Mouse (Mus musculus): Measurements from ENCODE around the gene Steap2.
"Not testable (repeated sequence)": the region's sequence is repeated elsewhere in the genome, so short reads cannot be mapped to it uniquely, and the experiment has no call there.

The Steap2 gene

DNA sequence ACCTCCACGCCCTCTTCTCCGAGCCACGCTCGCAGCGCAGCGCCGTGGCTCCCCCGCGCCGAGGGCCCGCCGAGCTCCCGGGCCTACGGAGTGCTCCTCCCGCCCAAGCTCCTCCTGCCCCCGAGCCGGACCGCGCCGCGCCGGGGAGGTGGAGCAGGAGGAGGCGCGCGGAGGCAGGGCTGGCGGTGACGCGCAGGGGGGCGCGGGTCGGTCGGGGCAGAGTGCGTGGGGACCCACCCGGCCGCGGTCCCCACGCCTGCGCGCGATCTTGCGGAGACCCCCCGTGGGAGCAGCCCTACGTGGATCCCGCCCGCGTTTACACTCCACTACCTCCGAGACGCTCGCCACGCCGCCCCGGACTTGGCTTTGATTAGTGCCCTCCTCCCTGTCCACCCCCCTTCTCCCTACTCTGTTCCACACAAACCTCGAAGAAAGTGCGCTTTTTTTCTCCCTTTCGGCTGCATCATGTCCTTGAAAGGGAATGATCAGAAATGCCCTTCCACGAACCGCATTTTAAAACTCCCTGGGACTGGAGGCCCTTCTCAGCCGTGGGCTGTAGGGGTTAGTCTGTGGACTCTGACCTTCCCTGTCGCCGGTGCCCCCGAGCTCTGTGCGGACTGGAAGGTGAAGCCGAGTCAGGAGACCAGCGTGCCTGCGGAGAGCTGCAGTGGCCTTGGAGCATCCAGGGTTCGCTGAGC, at the start of gene Steap2:
Steap2 (minus strand) TSS at position 623 of the 698 bp plus-strand sequence.
- no peak for DNase-seq (ENCODE audit: low spot score in 2 of 2)

DNA sequence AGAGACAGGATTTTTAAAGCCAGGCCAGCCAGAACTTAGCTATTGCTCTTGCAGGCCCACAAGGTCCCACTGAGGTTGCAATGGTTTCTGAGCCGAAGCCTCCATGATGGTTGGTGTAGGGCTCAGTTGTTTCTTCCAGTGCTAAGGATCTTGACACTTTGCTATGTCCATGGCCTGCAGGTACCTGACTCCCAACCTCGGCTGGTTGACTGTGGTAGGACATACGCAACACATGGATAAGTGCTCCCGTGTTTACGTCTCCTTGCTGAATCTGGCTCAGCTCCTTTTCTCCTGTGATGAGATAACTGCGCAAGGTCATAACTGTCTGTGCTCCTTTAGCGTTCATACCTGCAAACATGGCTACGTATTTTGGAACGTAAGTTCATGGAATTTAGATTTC, 40.1 kb upstream of the Steap2 start:
- DNase-seq (ENCODE audit: low spot score in 2 of 2): no peak

DNA sequence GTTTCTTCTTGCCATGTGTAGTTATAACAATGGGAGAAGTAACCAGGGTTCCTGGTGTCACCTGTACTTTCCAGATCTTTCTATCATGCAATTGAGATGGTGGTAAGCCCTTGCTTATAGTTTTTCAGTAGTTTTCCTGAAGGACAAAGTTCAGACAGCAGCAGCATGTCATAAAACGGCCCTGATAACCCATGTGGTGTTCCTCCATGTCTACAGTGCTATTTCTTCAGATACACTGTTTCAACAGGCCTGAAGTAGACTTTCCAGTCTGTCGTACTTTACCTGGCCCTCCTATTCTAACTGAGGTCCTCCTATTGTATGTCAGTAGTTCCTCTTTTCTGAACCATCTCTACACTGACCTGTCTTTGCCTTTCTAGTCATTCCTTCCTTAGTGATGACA, 38.5 kb upstream of the Steap2 start:
- no peak for DNase-seq (ENCODE audit: low spot score in 2 of 2)

DNA sequence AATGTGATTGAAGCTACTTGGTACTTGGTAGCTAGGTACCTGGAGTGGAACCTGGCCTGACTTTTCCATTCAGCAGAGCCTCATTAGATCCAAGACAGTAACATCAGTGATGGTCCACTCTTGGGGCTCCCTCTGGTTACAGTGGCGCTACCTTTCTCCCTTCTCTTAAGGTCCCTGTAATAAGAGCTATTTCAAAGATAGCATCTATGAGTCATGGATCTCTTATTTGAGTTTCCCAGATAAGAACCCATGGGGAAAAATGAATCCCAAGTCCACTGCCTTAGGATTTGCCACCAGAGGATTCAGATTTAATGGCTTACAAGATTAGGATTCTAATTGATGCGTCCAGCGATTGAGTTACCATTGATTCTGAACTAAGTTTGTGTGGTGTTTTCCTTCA, 37.8 kb upstream of the Steap2 start:
- DNase-seq (ENCODE audit: low spot score in 2 of 2): no peak

DNA sequence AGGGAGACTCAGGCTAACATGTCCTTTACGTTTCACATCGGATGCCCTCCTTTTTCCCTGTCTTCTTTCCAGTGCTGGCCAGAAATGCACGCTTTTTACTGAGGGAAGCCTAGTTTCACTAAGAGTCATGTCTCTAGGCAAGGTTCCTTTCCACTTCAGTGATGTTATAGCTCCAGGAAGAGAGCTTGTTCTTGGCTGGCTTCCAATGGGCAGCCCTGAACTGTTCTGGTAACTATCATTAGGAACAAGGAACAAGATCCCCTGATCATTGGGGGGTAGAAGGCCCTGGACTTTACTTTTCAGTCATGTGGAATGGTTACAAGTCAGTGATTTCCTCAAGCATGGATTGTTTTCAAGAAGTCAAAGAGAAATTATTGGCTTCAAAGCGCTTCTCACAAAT, 35.5 kb upstream of the Steap2 start:
- no peak for DNase-seq (ENCODE audit: low spot score in 2 of 2)

DNA sequence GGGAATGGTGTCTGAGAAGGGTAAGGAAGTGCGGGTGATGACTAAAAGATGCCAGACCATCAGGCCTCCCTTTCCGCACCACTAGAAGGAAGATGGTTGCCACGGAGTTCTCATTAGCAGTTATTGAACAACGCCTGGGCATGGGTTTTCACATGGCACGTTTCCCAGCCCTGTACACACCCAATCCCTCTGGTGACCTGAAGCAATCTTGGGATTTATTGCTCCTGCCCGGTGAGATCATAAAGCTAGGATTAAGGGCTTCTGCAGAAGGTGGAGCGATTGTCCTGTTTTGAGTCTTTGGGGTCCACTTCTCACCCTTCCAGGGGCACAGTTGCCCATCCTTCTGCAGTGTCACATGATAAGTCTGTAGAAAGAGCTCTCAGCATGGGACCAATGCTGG, 27.8 kb upstream of the Steap2 start:
- no peak for DNase-seq (ENCODE audit: low spot score in 2 of 2)

DNA sequence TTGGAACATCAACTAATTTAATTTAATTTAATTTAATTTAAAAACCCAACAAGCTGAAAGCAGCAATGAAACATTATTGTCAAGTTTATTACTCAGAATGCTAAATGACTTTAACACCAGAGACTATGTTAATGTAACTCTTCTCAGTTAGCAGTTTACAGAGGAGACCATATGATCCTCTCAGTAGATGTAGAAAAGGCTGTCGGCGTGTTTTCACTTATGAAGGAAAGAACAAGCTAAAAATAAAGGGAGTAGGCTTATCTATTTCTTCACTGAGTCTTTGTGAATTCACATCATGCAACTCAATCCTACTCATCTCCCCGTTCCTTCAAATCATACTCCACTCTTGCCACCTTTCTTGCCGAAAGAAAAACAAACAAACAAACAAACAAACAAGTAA, 16.7 kb upstream of the Steap2 start:
- DNase-seq (ENCODE audit: low spot score in 2 of 2): no peak

DNA sequence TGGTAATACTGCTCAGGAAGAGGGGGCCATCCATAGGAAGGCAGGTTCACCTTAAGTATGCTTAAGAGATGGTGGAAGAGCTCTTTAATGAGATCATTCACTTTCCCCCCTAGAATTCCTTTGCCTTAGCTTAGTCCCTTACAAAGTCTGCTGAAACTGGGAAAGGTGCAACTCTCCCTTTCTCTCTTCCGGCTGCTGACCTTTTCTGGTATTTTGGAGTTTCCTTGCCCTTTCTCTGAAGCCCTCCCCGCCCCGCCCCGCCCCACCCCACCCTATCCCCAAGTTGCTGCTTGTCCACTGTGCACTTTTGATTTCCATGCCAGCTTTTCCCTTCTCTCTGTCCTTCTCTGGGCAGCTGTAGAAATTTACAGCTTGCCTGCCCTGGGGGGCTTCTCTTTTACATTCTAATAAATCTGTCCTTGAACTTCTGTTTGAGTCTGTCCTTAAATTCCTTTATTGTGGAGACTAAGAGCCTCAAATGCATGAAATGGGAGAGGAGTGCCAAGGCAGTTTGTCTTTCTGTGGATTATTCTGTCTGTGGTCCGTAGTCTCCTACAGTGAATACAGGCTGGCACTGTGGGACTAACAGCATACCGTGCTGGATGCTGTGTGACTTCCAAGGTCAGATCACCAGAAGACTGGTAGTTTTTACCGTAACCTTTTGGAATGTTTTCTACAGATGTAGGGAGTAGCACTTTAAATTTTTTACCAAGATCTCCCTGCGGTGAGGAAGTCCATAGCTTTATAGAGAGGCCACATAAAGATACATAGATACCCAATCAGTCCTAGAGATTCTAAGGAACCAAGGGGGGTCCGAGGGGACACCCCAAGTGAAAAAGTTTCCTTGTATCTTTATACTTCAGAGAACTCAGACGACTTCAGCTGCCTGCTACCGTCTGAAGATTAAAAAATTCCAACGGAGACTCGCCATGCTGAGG, 13.2 kb upstream of the Steap2 start:
- DNase-seq (ENCODE audit: low spot score in 2 of 2): no peak

DNA sequence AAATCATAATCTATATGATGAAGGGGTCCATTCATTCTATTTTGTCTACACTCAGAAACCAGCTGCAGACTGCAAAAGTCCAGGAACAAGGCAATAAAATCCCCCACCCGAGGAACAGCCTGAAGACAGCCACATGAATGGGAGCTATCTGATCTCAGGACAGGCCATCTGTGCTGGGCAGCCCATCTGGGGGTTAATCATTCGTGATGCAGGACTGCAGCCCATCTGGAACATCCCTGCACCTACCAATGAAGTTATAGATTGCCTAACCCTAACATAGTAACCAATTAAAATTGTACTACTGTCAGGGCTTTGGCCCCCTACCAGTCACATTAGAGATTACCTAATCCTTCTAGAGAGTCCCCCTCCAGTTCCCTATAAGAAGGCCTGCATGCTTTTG, 10.6 kb upstream of the Steap2 start:
- DNase-seq (ENCODE audit: low spot score in 2 of 2): no peak

DNA sequence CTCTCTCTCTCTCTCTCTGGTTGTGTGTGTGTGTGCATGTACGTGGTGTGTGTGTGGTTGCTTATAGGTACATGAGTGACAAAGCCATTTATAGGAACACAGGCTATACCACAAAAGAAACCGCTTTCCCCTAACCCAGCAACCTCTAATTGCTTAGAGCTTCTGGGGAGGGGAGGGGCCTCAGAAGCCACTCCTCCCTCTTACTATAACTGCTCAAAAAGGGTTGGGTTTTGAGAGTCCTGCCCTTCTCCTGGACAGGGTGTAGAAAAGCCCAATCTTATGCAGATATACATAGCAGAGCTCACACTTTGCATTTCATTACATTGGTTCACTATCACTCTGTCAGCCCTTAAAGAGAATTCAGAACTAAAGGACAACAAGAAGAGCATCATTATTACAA, 6.0 kb upstream of the Steap2 start:
- no peak for DNase-seq (ENCODE audit: low spot score in 2 of 2)

DNA sequence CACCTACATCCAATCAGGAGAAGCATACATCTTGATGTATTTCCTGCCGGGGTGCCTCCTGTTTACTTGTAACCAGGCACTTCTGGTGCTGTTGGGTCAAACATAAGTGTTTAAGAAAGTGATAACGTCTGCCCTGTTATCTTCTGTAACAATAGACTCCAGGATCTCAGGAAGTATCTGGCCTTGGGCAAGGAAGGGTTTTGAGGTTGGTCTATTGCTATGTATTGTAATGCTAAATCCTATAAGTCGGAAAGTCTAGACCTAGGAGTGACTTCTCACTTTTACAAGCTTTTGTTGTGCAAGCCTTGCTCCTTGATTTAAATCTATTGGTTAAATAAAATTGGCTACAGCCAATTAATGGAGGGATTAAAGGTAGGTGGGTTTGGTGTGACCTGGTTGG, 4.5 kb upstream of the Steap2 start:
- no peak for DNase-seq (ENCODE audit: low spot score in 2 of 2)

DNA sequence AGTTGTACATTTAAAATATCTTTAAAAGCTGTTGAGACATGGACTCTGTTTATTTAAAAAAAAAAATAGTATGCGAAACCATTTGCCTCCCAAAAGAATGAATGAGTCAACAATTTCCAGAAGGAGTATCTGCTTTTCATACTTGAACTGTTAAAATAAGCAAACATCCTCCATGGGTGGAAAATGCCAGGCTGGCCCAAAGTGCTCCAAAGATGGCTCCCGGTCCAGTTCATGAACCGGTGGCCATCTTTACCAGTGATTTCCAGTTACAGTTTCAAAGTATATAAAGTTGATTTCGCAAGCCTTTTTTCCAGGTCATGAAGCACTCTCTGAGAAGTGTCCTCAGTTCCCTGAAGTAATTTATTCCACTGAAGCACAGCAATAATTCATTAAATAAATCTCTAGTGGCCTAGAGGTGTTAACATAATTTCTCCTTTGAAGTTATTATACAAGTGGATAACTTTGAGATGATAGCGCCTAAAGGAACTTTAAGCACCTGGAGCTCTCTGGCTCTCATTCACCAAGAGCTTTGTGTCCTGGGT, 1.1 kb upstream of the Steap2 start:
- no peak for DNase-seq (ENCODE audit: low spot score in 2 of 2)

DNA sequence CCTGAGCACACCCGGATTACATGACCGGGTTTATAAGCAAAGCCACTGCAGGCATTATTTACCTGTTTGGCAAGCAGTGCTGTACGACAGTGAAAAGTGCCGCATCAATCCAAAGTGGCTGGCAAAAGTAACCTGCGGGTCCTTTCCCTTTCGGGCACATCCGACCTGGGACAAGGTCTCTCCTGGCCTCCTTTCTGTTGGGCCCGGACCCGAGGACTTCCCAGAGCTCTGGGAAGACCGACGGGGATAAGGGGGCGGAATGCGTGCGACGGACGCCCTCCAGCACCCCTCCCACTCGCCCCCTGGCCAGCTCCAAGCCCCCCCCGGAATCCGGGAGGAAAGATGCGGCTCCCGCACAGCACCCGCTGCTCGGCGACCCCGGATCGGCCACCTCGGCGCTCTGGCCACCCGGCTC, 830 bp downstream of the Steap2 start:
- DNase-seq (ENCODE audit: low spot score in 2 of 2): no peak

DNA sequence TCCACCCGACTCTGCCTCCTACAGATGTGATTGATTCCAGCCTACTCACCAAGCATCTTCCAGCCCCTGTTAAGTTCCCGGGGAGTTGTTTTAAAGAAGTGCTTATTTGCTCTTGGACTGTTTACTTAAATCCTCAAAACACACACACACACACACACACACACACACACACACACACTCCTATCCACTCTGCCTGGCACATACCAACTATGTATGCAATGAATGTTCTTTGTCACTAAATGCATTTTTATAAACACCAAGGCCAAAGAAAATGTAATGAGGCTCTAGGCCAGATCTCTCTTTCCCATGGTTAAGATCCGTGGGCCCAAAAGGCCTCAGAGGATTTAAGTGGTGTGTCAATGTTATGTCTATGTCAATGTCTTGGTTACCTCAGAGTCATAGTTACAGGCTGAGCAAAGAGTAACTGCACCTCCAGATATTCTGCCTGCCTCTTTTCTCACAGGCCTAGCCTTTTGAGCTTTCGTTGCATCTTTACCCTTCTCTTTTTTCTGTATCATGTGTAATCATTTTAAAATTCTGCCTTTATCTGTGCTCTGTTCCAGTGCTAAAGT, 2.1 kb downstream of the Steap2 start:
- no peak for DNase-seq (ENCODE audit: low spot score in 2 of 2)

DNA sequence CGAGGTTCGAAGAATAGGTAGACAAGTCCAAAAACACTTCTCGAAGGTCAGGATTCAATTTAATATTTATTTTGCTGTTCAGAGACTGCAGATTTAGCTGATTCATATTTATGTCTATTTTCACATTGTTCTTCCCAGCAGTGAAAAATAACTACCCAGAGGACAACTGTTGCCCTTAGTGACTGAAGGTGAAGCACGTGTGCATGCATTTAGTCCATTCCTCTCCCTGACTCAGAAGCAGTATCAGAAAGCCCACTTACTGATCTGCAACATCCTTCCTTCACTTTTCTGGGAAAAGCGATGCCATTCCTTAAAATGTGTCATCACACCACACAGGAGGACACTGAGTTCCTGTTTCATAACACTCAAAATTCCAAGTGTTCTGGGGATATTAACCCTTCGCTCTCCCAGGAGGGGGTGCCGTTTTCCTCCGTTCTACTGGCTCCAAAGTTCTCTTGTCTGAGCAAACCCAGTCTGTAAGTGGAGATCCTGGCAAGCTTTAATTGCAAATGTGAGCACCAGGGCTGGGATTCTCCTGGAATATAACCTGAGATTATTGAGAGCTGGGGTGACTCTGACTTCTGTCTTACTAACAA, 5.3 kb downstream of the Steap2 start:
- DNase-seq (ENCODE audit: low spot score in 2 of 2): no peak

DNA sequence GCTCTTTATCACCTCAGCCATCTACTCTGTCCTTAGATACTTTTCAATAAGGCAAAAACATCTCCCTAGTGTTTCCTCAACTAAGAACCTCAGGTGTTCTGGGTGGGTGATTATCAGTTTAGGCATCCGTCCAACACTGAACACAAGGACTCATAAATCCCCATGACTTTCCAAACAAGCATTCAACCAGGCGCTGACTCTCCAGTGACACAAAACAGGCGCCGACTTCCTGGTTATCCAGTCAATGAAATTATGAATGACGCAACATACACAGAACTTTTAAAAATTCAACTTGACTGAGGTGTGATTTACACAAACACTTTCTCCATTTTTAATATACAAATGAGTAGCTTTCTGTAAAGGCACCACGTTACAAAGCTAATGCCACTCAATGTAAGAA, 6.2 kb downstream of the Steap2 start:
- DNase-seq (ENCODE audit: low spot score in 2 of 2): no peak

DNA sequence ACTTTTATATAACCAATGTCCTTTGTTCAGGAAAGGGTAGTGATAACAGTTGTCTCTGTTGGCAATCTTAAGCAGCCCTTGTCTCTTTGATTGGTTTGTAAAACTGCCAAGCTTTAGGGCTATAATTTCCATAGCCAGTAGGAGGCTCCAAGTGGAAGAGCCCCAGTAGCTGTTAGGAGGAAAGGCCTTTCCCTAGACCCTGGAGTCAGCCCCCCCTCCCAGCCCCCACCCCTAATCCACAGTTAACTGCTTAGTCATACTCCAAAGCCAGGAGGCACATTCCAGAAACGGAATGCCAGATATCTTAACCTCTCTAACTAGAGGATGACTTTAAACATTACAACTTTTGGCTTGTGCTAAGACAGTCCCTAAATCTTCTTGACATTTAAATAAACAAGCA, 7.4 kb downstream of the Steap2 start:
- no peak for DNase-seq (ENCODE audit: low spot score in 2 of 2)

DNA sequence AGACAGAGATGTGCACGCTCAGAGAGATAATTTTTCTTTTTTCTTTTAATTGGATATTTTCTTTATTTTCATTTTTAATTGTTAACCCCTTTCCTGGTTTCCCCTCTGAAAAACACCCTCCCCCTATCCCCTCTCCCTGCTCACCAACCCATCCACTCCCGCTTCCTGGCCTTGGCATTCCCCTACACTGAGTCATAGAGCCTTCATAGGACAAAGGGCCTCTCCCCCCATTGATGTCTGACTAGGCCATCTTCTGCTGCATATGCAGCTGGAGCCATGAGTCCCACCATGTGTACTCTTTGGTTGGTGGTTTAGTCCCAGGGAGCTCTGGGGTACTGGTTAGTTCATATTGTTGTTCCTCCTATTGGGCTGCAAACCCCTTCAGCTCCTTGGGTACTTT, 9.4 kb downstream of the Steap2 start:
- not testable (repeated sequence) for DNase-seq (ENCODE audit: low spot score in 2 of 2)

DNA sequence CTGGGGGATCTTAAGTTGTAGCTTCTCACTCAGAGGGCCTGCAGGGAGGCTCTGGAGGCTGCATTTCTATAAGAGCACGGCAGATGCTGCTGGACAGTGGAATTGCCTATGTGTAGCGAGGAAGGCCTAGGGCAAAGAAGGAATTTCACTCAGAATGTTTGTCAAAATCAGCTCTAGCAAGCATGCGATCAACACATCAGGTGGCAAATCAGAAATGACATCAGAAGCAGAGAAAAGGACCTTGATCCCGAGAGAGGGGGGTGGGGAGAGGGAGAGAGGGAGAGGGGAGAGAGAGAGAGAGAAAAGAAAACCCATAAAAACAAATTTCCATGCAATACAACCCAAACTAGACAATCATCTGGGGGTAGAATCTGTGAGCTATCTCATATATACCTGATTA, 11.1 kb downstream of the Steap2 start:
- no peak for DNase-seq (ENCODE audit: low spot score in 2 of 2)

DNA sequence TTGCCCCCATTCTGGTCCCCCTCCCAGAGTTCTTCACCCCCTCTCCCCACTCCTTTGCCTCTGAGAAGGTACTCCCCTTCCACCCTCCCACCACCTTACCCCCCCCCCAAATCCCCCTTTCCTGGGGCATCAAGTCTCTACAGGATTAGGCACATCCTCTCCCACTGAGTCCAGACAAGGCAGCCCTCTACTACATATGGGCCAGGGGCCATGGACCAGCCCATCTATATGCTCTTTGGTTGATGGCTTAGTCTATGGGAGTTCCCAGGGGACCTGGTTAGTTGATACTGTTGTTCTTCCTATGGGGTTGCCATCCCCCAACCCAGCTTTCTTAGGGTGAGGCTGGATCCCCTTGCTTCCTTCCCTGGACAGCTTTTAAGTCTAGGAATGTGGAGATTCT, 14.9 kb downstream of the Steap2 start:
- no peak for DNase-seq (ENCODE audit: low spot score in 2 of 2)

DNA sequence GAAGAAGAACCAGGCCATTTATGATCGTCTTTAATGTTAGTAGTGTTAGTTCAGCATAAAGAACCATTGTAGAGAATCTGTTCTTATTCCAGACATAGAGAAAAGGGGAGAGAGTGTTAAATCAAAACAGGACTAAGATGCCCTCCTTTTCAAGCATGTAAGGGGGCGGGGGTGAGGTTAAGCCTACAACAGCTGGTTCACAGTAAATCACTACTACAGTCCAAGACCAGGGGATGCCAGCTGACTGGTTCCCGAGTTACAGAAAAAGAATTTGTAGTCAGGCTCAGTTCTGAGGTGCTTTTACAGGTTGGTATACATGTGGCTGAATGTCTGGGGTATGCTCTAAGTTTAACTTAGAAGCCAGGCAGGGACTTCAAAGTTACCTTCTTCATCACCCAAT, 18.3 kb downstream of the Steap2 start:
- DNase-seq (ENCODE audit: low spot score in 2 of 2): no peak

DNA sequence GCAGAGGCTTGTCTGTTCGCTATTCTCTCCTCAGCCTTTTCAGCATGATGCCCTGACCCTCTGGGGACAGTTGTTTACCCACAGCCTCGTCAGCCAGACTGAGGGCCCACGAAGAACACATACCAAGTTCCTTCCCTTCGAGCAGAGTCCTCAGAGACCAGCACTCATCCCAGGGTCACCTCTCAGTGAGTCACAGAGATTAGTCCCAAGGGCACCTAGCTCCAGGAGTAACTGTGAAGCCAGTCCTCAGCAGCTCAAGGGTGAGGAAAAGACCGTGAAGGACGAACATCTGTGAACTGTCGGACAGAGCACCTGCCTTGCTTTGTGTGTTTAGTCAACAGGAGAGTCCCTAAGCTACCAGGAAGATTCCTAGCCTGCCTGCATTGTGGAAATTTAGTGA, 25.5 kb downstream of the Steap2 start:
- no peak for DNase-seq (ENCODE audit: low spot score in 2 of 2)
